In genomic region chr11:79784071-79784470, GRCm38 (mm10) we compare ENCODE assay signal across 20 mouse cellular contexts.
DNase-seq lines count a peak whose midpoint lies in the region; ATAC-seq and TF ChIP-seq lines count a peak whose summit lies in the region.
"Had no signal": no experiment of that assay in that cellular context is flagged by ENCODE, and none has a peak within 500 bp of the region (broad histone marks: within the 10 kb centered on the region; RNA-seq: fewer than 3 reads in every experiment).

No protein-coding gene starts in this region.

- TF ChIP-seq CTCF in intestine, postnatal 0 days (IDR thresholded peaks at IDR 0.05; ENCODE audit: low read depth), result no peak

- ATAC-seq in midbrain, embryonic 14.5 days (ENCODE audit: low FRiP score, low TSS enrichment), result no peak
- ATAC-seq in midbrain, embryonic 11.5 days (ENCODE audit: low FRiP score), result no peak
- ATAC-seq in intestine, postnatal 0 days, result no peak
- ATAC-seq: forebrain, postnatal 0 days; intestine, embryonic 15.5 days had no signal

- no peaks in the 10 kb centered on the region for H3K27me3 ChIP-seq in heart, embryonic 10.5 days (ENCODE audit: insufficient read depth, poor library complexity, severe bottlenecking)
- H3K27me3 ChIP-seq in midbrain, embryonic 14.5 days (ENCODE audit: control insufficient read depth, insufficient read depth, low read length), result no peaks in the 10 kb centered on the region
- H3K27me3 ChIP-seq in midbrain, embryonic 11.5 days (ENCODE audit: control insufficient read depth, insufficient read depth, low read length), result no peaks in the 10 kb centered on the region
- peaks cover 25% of the 10 kb centered on the region for H3K27me3 ChIP-seq in embryonic facial prominence, embryonic 10.5 days (replicated peaks; ENCODE audit: low read depth, poor library complexity, severe bottlenecking)
- no peaks in the 10 kb centered on the region for H3K27me3 ChIP-seq in intestine, postnatal 0 days (replicated peaks; ENCODE audit: control insufficient read depth, insufficient read depth, low read length)
- H3K27me3 ChIP-seq: CH12.LX; embryonic facial prominence, embryonic 12.5 days; intestine, embryonic 15.5 days had no signal

- WGBS in heart, embryonic 10.5 days, result 50% methylated on average over 3 of the region's 3 CpGs
- 57% methylated on average over 3 of the region's 3 CpGs for whole genome bisulfite sequencing in midbrain, embryonic 14.5 days
- WGBS in midbrain, embryonic 11.5 days, result 56% methylated on average over 3 of the region's 3 CpGs
- WGBS in embryonic facial prominence, embryonic 10.5 days, result 61% methylated on average over 3 of the region's 3 CpGs
- WGBS in intestine, postnatal 0 days, result 87% methylated on average over 3 of the region's 3 CpGs

- H3K27ac ChIP-seq in heart, embryonic 10.5 days, result no peak overlapping the region
- H3K27ac ChIP-seq in midbrain, embryonic 14.5 days (replicated peaks; ENCODE audit: low read depth, low read length), result no peak overlapping the region
- no peak overlapping the region for H3K27ac ChIP-seq in midbrain, embryonic 11.5 days (ENCODE audit: low read depth, low read length)
- 0 out of 2 replicates have a peak overlapping the region, but pooled peaks have one; percentile 15 for H3K27ac ChIP-seq in embryonic facial prominence, embryonic 10.5 days (replicated peaks)
- no peak overlapping the region for H3K27ac ChIP-seq in intestine, postnatal 0 days (ENCODE audit: low read depth, low read length)
- H3K27ac ChIP-seq: embryonic facial prominence, embryonic 12.5 days; intestine, embryonic 15.5 days had no signal

- peaks cover 31% of the 10 kb centered on the region for H3K4me1 ChIP-seq in heart, embryonic 10.5 days
- H3K4me1 ChIP-seq in midbrain, embryonic 14.5 days (ENCODE audit: control insufficient read depth, insufficient read depth, low read length), result peaks cover 7% of the 10 kb centered on the region
- H3K4me1 ChIP-seq in midbrain, embryonic 11.5 days (ENCODE audit: control insufficient read depth, insufficient read depth, low read length), result peaks cover 20% of the 10 kb centered on the region
- H3K4me1 ChIP-seq in embryonic facial prominence, embryonic 10.5 days, result peaks cover 31% of the 10 kb centered on the region
- H3K4me1 ChIP-seq in intestine, postnatal 0 days (replicated peaks; ENCODE audit: control insufficient read depth, insufficient read depth, low read length), result peaks cover 5% of the 10 kb centered on the region

- no peaks in the 10 kb centered on the region for H3K9me3 ChIP-seq in heart, embryonic 10.5 days
- H3K9me3 ChIP-seq in midbrain, embryonic 14.5 days (ENCODE audit: control insufficient read depth, low read length), result no peaks in the 10 kb centered on the region
- no peaks in the 10 kb centered on the region for H3K9me3 ChIP-seq in midbrain, embryonic 11.5 days (ENCODE audit: control insufficient read depth, low read length)
- H3K9me3 ChIP-seq in embryonic facial prominence, embryonic 10.5 days, result no peaks in the 10 kb centered on the region
- H3K9me3 ChIP-seq in intestine, postnatal 0 days (ENCODE audit: control insufficient read depth), result no peaks in the 10 kb centered on the region
- H3K9me3 ChIP-seq: embryonic facial prominence, embryonic 12.5 days; intestine, embryonic 15.5 days had no signal

- H3K4me3 ChIP-seq in heart, embryonic 10.5 days, result no peak overlapping the region
- H3K4me3 ChIP-seq in midbrain, embryonic 14.5 days (replicated peaks; ENCODE audit: low read depth, low read length), result no peak overlapping the region
- no peak overlapping the region for H3K4me3 ChIP-seq in midbrain, embryonic 11.5 days (ENCODE audit: low read depth, low read length)
- no peak overlapping the region for H3K4me3 ChIP-seq in embryonic facial prominence, embryonic 10.5 days
- no peak overlapping the region for H3K4me3 ChIP-seq in intestine, postnatal 0 days (ENCODE audit: low read depth, low read length)
- H3K4me3 ChIP-seq: embryonic facial prominence, embryonic 12.5 days; intestine, embryonic 15.5 days had no signal

- H3K4me2 ChIP-seq in midbrain, embryonic 14.5 days (ENCODE audit: low read length), result no peak overlapping the region
- H3K4me2 ChIP-seq in midbrain, embryonic 11.5 days, result no peak overlapping the region
- H3K4me2 ChIP-seq in intestine, postnatal 0 days (replicated peaks; ENCODE audit: low read depth), result no peak overlapping the region
- H3K4me2 ChIP-seq: embryonic facial prominence, embryonic 12.5 days; intestine, embryonic 15.5 days had no signal

- H3K36me3 ChIP-seq in heart, embryonic 10.5 days, result no peaks in the 10 kb centered on the region
- no peaks in the 10 kb centered on the region for H3K36me3 ChIP-seq in midbrain, embryonic 14.5 days (ENCODE audit: control insufficient read depth, insufficient read depth, low read length)
- no peaks in the 10 kb centered on the region for H3K36me3 ChIP-seq in midbrain, embryonic 11.5 days (ENCODE audit: control insufficient read depth, insufficient read depth, low read length)
- no peaks in the 10 kb centered on the region for H3K36me3 ChIP-seq in embryonic facial prominence, embryonic 10.5 days (replicated peaks)
- no peaks in the 10 kb centered on the region for H3K36me3 ChIP-seq in intestine, postnatal 0 days (ENCODE audit: control insufficient read depth, insufficient read depth)
- H3K36me3 ChIP-seq: embryonic facial prominence, embryonic 12.5 days; intestine, embryonic 15.5 days had no signal

- peak; percentile 55 for DNase-seq in heart, adult 11 months
- no peak for DNase-seq in heart, embryonic 10.5 days (ENCODE audit: low spot score)
- DNase-seq in midbrain, embryonic 14.5 days, result peak; percentile 34
- DNase-seq in midbrain, embryonic 11.5 days (ENCODE audit: low spot score, missing footprints), result no peak
- peak; percentile 56 for DNase-seq in R1 (ENCODE audit: low read depth, low spot score)
- DNase-seq in embryonic facial prominence, embryonic 10.5 days (ENCODE audit: low spot score), result no peak
- no peak for DNase-seq in lung, postnatal 14 days
- DNase-seq: adrenal gland, postnatal 14 days; cerebellum, adult 18-20 months; cerebellum, adult 9-11 months; cerebellum, postnatal 36 days; forebrain, postnatal 0 days; gastrocnemius, postnatal 14 days; heart, postnatal 10 days; heart, postnatal 4 days; kidney, adult 2 months had no signal

- H3K9ac ChIP-seq in midbrain, embryonic 14.5 days (replicated peaks; ENCODE audit: low read length), result no peak overlapping the region
- no peak overlapping the region for H3K9ac ChIP-seq in midbrain, embryonic 11.5 days (ENCODE audit: low read length)
- H3K9ac ChIP-seq in intestine, postnatal 0 days (ENCODE audit: low read depth, low read length), result no peak overlapping the region
- H3K9ac ChIP-seq: embryonic facial prominence, embryonic 12.5 days; forebrain, postnatal 0 days; intestine, embryonic 15.5 days had no signal

Comparison
In these comparisons a context has a peak if more than half of its experiments do, and no peak if none do; other contexts are left out.
1. DNase-seq: peak in heart, adult 11 months (single experiment), midbrain, embryonic 14.5 days (single experiment) and R1 (single experiment); none in heart, embryonic 10.5 days (single experiment), midbrain, embryonic 11.5 days (single experiment), embryonic facial prominence, embryonic 10.5 days (single experiment) and lung, postnatal 14 days (single experiment).